Mouse (Mus musculus): ENCODE measurements at regions not wholly inside any gene's neighbourhood (a gene's known extent, or its start where the extent isn't known, plus 50 kb on each side); places are given as distances from the start of the nearest gene placed in this dataset.

DNA sequence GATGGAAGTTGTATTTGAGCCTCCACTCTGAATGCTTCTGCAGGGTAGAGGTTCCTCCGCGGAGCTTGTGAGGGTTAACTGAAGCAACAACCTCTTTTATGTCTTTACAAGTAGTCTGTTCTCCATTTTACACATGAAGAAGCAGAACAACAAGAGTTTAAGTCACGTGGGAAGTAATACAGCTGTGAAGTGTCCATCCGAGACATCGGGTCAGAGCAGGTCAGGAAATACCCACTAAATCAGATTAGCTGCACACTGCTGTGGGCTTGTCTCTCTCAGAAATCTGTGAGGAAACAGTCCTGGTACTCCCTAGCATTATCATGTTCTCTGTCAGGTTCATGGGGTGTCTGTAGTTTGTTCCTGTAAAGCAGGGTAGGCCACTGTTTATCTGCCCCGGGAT is 262.1 kb downstream of the Cog6 start:
- peak; percentile 60 to 67 for DNase-seq

DNA sequence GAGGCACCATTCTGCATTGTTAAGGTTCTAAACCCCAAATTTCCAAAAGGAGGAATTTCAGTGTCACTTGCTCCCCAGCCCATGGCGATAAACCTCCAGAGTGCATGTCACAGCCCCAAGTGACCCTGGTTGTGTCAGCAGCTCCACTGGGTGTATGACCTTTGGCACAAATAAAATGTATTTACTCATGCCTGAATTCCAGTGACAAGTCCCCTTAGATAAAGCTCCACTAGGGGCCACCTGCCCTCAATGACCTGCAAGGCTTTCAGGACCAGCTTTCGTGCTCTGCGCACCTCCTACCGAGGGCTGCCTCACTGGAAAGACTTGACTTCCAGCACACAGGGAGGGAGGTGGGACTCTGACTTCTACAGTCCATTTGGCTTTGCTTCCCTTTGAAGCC is 262.6 kb downstream of the Cog6 start:
- DNase-seq: peak; percentile 16 to 46

DNA sequence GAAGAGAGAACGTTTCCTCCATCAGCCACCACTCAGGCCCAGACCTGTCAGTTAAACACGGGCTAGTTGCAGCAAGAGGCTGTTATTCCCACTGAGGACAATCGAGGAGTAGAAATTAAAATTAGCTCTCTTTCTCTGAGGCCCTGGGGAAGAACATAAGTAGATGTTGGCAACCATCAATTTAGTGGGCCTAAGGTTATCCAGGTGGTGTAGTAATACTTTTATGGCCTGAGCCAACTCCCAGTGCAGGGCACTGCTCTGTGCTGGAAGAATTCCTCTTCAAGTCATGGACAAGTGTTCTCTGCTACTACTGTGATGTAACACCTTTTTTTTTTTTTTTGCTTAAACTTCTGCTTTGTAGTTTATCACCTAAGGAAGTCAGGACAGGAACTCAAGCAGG is 270.1 kb downstream of the Cog6 start:
- DNase-seq: no peak

DNA sequence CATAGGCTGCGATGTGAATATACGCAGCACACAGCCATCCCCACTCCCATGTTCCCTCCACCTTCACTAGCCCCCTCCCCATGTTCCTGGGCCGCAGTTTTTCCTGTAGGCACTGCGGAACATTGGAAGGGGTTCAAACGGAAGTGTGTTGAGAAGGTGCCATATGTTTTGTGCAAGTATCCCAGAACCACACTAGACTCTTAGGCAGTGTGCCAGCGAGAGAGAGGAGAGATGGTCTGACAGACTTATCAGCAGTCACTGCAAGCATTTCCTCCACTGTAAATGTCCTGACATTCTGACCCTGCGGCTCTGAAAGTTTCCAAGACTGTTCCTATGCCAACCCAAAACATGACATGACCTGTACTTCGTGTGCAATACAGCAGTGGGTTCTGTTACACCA is 272.7 kb downstream of the Cog6 start:
- DNase-seq: peak; percentile 37 to 40

DNA sequence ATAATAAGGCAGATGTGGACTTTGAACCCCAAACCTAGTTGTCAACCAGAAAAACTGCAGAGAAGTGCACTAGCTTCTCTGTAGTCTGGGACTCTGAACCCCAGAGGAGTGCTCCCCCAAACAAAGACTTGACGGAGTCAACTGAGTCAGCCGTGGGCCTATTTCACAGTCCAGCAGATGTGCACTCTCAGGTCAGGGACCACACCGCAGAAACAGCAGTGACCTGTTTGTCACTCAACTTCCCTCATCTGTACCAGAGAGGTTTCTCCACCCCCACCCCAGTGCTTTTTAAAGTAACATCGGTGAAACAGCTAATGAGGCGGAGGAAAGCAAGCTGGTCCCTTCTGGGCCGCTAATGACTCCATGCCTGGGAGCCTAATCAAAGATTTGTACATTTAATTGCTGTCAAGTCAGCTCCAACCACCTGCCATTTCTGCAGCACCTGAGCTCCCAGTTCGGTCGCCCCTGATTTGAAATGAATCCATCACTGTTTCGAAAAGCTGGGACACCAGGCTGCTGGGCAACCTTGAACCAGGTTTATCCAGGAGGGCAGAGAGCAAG is 276.5 kb downstream of the Cog6 start:
- no peak for DNase-seq

DNA sequence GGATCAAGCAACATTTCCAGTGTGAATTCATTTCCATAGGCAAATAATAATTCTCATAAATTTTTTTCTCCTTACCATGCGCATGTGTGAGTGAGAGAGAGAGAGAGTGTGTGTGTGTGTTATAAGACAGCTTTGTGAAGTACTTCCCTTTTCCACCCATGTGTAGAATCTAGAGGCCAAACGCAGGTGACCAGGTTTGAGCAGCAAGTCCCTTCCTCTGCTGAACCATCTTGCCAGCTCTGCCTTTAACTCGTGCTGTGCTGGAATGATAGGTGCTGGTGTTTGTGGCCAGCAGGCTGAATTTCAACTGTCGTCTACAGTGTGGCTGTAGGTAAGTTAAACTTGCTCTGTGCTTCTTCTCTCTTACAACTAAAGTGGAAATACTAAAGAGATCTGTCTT is 277.5 kb downstream of the Cog6 start:
- DNase-seq: no peak

DNA sequence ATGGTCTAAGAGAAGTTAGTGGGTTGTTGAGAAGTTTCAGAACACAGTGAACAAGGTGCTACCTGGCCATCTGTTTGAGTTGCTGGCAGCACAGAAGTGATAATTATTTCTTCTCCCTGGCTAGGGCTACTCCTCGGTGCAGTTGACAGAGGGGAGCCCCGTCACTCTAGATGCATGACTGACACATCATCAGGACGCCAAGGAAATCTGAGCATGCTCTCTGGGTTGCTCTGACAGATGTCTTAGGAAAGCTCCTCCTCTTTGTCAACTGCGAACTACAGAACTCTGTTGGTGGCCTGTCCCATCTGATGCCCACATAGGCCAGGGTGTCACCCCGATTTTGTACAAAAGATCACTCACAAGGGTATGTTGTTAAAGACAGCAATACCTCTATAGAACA is 278.7 kb downstream of the Cog6 start:
- no peak for DNase-seq

DNA sequence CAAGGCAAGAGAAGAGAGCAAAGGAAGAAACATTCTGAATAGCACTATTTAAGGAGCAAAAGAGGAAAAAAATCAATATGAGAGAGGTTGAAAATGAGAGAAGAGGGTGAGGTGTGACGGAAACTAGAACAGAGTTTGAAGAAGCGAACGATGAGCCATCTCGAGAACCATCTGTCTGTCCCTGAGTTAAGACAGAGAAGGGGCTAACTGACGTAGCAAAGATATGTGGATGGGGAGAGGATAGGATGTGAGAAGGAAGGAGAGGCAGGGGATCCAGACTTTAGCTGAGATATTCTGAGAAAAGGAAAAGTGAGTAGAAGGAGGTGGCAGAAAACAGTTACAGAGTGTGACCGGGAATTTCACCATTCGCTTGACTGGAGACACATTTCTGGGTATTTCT is 281.1 kb downstream of the Cog6 start:
- DNase-seq: no peak

DNA sequence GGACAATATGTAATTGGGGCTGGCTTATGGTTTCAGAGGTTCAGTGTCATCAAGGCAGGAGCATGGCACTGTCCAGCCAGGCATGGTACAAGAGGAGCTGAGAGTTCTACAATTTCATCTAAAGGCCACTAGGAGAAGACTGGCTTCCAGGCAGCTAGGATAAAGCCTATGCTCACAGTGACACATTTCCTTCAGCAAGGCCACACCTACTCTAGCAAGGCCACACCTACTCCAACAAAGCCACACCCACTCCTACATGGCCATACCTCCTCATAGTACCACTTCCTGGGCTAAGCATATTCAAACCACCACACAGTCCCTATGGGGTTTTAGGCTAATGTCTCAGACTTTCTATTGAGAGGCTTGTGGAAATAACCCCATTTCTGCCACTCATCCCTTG is 285.1 kb downstream of the Cog6 start:
- no peak for DNase-seq

DNA sequence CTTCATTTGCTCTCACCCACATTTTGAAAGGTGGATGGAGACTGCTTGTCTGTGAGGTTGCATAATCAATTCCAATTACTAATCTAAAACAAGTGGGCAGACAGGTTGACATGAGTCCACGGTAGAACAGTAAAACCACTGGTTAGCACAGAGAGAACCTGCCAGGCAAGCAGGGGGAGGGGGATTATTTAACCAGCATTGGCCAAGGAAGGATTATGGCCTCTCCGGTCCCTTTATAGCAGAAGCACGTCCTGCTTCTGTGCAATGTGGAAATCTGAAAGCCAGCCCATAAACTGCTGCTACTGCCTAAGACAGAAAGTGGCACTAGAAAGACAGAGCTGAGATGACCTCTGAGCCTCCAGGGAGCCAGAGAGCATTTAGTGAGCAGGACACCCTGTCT is 285.5 kb downstream of the Cog6 start:
- DNase-seq: no peak

DNA sequence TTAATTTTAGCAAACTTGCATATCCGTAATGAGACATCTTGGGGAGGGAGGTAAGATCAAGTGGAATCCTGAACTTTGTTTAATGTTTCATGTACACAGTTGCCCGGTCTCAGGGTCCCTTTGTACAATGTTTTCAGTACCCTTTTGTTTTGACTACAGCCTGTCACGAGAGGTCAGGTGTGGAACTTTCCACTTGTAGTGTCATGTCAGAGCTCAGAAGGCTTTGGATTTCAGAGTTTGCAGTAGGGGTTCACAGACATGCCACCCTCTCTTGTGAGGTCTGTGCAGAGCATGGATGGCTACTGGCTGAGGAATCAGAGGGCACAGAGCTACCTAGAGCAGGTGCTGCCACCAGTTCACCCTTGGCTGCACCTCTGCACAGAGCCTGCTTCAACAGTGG is 287.3 kb downstream of the Cog6 start:
- no peak for DNase-seq

DNA sequence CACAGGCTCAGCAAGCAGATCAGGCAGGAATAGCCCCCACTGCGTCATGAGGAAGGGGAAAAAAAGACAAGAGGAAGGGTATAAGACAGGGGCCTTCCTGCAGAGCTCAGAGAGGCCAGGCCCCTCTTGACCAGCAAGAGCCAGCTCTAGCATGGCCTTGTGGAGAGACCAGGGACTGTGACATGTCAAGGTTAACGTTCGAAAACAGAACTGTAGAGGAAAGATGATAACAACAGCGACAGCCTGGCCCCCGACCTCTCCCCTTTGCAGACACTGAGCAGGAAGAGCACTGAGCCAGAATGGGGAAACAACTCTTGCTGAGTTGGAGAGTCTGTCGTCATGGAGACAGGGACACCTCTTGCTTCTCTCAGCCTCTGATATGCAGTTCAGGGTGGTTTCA is 288.2 kb downstream of the Cog6 start:
- DNase-seq: no peak

DNA sequence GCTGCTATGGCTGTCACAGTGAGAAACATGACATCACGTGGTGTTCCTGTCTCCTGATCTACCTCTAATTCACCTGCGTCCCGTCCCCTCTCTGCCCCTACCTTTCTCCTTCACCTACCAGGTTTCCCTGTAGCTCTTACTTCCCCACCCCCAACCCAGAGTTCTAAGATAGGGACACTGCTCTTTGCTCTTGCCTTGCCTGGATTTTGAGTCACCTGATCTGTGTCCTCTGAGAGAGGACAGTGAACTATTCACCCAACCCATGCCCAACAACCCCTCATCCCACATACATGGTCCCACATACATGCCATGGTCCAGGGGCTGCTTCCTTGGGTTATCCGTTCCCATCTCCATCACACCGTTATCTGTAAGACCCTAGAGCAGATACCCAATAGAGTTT is 288.6 kb downstream of the Cog6 start:
- no peak for DNase-seq

DNA sequence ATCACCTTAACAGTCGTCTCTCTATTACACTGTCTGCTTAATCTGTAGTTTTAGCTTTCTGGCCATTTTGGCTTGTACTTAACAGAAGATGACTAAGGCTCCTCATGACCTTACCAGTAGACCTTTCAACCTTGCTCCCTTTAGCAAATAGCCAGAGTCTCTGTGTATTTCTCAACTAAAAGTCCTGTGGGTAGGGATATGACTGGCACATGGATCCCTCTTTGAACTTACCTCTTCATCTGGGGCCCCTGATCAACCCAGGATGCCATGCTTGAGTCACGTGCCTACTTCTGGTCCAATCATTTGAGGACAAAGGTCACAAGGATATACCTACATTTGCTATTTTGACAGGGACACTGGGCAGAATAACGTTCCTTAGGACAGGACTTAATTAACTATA is 292.7 kb downstream of the Cog6 start:
- DNase-seq: no peak

DNA sequence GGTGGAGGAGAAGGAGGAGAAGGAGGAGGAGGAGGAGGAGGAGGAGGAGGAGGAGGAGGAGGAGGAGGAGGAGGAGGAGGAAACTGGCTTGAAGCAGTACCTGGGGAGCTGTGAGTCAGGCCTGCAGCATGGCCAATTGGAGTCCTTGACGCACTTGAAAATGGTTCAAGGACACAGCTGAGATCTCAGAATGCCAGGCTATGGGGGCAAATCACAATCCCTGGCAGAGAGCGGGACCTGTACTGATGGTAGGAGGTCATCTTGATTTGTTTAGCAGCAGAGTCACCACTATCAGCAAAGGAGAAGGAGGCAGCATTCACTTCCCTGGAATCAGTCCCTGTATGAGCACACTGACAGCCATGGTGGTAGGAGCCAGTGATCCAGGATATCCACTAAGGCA is 294.1 kb downstream of the Cog6 start:
- no peak for DNase-seq

DNA sequence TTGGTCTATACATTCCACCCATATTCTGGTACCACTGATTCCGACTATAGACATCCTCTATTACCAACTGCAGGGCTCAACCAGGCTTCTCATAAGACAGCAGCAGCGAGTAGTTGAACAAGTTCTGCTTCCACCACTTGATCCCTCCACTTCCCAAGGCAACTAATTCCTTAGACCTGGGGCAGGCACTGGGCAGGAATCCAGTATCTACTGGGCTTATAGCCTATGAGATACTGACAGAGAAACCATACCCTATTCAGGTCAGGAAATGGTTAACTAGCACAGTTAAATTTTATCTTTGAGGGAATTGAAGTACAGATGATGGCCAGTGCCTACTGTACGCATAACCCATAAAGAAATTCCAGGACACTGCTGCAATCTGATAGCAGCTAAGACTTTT is 297.9 kb downstream of the Cog6 start:
- peak; percentile 48 to 65 for DNase-seq

DNA sequence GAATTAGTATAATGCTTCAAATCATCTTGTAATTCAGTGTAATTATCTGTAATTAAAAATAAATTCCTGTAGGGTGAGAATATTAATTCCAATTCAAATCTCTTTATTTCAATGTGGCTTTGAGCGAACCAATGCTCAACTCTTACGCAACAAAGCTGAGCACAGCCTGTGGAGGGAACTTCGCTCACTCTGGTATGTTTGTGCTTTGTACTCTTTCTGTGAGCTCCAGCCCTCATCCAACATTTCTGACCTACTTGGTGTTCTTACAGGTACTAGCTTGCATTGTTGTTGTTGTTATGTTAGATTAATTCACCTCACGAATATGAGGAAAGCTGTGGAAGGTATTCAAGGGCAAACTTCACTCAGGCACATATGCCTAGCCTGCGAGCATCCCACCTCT is 299.7 kb downstream of the Cog6 start:
- DNase-seq: no peak

DNA sequence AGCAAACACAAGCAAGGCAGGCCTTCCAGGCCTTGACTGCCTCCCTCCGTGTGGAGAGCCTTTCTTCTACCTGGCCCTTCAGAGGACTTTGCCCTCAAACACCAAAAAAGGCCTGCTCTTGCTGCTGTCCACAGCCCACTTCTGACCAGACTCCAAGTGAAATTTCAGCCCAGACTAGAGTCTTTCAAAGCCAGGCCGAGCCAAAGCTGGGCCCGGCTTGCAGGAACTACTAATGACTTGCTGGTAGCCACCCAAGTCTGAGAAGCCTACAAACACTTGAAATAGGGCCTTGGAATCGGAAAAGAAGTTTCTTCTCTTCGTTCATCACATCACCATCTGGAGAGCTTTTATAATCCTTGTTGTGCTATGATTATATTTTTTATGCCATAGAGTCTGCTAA is 304.9 kb downstream of the Cog6 start:
- DNase-seq: peak in 1 of 2 experiments; percentile 8

DNA sequence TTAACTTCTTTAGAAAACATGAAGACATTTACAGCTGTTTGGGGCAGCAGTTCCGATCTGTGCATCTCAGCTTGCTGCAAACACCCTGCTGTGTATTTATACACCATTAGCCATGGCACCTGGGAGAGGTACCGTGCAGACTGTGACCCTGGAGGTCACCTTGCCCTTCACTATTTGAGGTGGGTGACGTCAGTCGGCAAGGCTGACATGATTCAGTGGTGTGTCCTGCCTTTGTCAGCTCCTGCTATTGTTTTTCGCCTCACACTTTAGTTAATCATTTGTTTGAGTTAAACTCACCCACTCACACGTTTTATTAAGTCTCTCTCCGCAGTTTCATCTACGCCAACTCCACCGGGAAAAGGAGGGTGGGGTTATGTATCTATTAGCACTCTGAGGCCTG is 305.9 kb downstream of the Cog6 start:
- no peak for DNase-seq

DNA sequence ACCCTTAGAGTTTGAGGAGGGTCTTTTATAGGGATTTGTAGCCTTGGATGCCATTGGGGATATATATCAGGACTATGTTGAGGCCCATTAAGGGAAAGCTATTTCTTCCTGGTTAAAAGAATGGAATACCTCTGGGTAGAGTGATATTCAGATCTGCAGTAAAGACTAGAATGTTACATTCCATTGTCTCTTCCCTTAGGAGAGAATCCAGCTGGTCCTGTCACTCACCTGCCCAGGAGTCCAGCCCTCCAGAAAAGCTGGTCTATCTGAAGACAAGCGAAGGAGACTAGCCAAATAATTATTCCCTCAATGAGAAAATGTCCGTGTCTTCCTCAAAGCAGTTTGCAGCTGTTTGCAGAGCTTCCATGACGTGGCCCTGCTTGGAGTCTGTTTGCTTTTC is 308.3 kb downstream of the Cog6 start:
- DNase-seq: no peak

DNA sequence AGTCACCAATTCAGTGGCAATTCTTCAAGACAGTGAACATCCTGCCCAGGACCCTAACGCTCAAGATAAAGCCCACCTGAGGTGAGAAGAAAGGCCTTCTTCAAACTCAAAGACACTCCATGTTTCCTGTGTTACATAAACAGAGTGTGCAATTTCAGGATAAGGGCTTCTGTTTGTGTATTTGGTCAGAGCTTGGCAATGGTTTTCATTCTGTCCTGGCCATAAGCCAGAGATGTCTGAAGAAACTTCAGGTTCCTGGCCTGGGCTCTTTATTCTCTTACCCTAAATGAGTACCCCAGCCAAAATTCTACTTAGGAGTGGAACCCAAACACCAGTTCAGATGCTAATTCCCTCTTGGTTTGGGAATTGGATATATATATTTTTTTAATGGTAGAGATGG is 308.7 kb downstream of the Cog6 start:
- no peak for DNase-seq

DNA sequence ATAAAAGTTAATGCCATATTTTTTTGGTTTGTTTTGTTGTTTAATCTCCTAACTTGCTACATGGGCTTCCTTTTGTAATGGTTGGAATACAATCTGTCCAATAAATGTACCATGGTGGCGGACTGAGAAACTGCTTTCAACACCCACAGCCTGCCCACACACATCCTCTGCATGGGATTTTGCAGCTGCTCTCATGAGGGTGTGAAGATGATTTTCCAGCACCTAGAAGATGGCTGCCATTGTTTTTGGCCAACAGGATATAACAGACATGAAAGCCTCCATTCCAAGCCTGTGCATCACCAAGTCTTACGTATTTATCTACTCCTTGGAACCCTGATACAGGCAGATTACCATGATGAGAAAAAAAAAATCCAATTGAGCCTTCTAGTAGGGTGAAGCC is 310.4 kb downstream of the Cog6 start:
- DNase-seq: no peak

DNA sequence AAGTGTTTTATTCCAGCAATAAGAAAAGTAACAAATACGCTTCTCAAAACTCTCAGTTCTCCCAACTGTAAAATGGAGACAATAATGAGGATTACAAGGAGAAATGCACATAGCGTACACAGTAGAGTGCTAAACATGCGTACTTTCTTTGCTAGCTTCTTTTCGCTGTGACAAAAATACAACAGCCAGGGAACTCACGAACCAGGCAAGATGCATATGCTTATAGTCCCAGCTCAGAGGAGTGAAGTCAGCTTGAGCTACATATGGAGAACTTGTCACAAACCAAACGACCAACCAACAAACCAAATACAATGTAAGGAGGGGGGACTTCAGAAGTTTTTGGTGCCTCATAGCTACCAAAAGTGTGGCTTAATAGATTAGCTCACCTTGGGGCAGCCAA is 313.3 kb downstream of the Cog6 start:
- DNase-seq: no peak

DNA sequence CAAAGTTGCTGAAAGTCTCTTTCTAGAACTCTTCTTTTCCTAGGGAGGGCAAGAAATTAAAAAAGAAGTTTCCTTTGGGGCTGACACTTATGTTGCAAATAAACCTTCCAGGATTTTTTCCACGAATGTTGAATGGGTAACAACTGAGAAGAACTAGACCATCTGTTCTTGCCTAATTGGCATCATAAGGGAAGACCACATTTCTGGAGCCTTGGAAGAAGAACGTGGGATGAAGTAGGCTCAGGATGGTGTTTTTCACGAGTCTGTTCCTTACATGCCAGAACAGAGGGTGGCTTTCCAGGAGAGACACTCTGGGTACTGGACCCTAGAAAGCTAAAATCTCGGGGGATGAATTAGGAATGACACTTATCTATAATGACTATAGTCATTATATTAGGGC is 314.1 kb downstream of the Cog6 start:
- DNase-seq: no peak

DNA sequence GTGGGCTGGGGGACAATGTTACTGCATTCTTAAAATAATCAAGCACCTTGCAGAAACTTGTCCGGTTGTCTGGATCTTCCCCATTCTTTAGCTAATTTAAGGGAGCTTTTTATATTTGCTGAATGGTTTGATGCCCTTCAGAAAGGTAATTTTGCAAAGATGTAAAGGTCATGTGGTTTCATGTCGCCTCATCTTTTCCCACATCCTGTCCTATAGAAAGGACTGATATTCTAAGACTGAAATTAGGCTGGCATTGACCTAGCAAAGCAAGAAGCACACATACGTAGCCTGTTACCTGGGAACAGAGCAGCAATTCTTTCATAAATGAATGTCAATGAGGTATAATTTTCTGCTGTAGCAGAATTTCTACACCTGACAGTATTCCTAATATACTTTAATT is 315.4 kb downstream of the Cog6 start:
- DNase-seq: no peak

DNA sequence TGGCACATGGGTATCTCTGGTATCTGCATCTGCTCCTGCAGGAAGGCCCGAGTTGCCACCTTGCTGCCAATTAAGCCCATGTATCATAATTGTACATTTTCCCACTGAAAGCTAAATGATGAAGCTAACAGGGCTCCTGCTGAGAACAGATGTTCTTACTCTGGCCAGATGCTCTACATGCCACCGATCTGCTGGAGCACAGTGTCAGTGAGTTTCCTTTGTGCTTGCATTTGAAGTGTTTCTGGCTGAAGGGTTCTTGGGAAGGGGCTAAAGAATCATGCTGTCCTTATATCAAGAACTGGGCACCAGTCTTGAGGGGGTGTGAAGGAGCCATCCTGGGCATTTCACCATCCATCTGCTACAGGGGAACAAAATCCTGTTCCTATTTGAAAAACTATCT is 323.2 kb downstream of the Cog6 start:
- DNase-seq: no peak
